Mouse (Mus musculus) yolk sac, embryonic 10.5 days (tissue): ENCODE data around the gene Prpf3.
"Not testable (repeated sequence)": the region's sequence is repeated elsewhere in the genome, so short reads cannot be mapped to it uniquely, and the experiment has no call there.

Source experiments
- DNase-seq: peaks from one replicate; pipeline ENCODE4 v3.0.0-alpha.2; 2017; ENCODE audit warnings: low spot score

Gene Prpf3

DNA sequence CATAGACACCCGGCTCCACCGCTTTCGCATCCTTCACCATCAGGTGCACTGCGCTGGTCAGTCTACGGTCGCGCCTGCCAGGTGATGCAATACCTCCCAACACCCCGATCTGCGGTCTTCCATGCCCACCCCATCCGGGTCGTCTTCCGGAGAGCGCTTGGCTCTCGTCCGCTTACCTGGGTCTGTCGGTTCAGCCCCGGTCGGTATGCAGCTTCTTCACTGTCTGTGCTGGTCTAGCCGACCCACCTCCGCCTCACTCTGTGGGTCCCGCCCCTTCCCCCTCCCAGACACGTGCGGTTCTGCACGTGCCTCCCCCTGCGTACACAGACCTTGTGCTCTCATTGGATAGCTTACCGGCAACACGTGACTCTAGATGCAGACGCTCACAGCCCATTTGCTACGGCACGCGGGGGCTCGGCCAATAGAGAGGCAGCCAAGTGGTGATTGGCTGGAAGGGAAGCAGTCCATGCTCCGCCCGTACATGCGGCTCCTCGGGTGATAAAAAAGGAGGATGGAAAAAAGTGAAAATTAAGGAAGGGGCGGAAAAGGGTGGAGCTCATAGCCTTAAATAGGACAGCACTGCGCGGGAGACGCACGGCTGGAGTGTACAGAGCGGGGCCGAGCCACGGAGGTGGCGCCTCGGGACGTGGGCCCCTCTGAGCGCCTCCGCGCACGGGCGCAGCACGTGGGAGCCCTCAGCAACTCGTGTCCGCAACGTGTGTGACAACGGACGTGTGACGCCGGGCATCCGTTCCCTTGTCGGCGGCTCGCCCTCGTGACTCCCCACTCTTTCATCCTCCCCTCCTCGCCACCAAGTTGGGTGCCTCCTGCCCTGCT, 26.5 kb upstream of the Prpf3 start, which contains the start of gene Ciart:
TSS of gene Ciart (minus strand) at position 273 of the 837 bp plus-strand sequence.
- DNase-seq, result peak; percentile 96

DNA sequence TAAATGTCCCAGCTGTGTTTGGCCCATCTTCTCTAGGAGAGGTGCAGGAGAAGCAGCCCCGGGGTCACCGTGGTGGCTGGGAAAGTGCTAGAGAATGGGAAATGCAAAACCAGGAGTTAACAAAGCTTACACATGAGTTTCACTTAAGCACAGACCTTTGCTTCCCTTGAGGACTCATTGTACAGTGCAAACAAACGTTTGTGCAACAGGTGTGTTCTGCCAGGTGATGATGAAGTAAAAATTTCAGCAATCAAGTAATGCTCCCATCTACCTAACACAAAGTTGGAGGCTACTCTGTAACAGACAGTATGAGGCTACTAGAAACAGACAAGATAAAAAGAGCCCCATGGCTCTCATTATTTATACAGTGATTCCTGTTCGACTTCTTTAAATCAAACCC, 23.4 kb upstream of the Prpf3 start:
- DNase-seq, result no peak

DNA sequence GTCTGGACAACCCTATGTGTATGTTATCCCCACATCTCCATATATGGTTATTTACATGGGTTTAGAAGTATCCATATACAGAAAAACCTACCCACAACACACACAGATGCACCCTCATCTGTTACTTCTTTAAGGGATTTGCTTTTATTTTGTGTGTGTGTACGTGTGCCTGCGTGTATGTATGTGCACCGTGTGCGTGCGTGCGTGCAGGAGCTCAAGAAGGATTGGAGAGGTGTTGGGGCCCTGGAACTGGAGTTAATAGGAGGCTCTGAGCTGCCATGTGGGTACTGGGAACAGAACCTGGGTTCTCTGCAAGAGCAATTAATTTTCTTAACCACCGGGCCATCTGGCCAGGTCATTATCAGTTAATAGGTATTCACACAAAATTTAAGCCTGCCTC, 16.4 kb upstream of the Prpf3 start:
- DNase-seq, result no peak

DNA sequence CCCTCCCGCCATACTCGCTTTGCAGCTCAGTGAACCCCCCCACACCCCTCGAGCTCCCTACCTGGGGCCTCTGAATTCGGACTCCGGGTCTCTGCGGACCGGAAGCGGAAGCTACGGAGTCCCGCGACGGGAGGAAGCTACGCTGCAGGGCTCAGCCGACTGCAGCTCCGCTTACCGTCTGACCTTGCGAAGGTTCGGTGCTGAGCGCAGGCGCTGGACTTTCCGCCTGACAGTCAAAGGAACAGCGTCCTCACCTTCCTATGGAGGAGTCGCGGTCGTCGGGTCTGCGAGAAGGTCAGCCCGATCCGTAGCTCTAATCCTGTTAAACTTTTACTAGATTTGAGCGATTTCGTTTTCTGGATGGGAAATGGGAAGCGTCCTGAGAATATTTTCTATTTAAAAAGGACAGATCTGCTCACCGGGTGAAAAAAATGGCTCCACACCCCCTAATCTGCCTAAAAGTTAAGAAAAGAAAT, 15.7 kb upstream of the Prpf3 start, which contains the start of gene Mrps21:
TSS of gene Mrps21 (minus strand) at position 128 of the 476 bp plus-strand sequence.
- DNase-seq, result peak; percentile 90

DNA sequence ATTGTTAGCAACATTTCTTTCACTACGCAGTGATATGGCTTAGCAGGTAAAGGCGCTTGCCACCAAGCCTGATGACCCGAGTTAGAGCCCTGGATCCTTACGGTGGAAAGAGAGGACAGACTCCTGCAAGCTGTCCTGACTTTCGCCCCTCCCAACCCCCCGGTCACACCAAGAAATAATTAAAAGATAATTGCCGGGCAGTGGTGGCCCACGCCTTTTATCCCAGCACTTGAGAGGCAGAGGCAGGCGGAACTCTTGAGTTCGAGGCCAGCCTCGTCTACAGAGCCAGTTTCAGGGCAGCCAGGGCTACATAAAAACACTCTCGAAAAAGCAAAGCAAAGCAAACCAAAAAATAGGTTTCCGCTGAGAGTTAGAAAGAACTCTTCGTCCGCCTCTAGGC, 15.3 kb upstream of the Prpf3 start:
- no peak for DNase-seq

DNA sequence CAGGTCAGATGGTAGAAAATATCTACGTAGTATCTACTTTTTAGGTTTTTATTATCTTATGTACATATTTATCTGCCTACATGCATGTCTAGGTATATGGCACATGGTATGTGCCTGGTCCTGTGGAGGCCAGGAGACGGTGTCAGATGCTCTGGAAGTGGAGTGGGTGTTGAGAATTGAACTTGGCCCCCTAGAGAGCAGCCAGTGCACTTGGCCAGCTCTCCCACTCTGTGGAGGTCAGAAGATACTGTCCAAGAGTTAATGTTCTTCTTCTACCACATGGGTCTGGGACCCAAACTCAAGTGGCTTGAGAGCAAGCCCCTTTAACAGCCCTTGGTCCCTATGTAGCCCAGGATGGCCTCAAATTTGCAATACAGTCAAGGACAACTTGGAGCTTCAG, 11.7 kb upstream of the Prpf3 start:
- DNase-seq, result no peak

DNA sequence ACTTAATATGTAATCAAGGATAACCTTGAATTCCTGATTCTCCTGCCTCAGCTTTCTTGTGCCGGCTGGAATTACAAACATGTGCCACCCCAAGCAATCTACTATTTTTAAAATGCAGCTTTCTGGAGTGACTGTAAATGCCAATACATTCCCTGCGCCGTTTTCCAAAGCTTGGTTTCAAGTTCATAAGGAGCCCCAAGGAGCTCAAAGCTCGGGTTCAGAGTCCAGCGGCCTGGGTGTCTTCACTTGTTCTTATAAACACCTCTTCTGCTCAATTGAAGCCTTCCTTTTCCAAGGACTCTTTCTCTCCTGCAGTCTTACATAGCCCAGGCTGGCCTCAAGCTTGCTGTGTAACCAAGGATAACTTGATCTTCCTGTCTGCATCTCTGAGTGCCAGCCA, 10.4 kb upstream of the Prpf3 start:
- DNase-seq, result no peak

DNA sequence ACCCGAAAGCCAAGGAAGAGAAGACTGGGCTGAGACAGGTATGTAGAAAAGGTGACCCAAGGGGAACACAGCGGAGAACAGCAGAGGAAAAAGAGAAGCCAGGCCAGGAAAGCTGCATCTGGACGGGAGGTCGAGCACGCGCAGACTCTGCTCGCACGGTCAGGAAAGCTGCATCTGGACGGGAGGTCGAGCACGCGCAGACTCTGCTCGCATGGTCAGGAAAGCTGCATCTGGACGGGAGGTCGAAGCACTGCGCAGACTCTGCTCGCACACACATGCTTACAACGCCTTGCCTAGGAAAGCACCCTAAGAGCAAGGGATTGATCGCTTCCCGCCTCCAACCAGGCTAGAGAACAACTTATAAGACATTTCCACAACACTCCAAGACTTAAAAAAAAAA, 9.9 kb upstream of the Prpf3 start:
- no peak for DNase-seq

DNA sequence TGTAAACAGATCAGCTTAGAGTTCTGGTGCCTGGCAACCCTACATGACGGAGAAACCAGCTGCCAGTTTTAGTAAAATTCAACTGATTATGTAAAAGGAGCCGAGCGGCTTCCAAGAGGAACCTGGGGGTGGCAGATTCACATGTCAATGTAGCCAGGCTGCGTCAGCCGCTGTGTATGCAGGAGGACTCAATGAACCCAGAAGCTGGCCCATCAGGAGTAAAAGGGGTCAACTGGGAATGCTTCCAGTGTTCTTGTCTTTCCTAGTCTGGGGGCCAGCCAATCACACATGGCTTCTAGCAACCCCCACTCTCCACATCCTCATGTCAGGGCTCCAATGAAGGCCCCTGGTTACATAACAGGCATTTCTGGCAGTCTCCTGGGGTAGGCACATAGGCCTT, 9.4 kb upstream of the Prpf3 start:
- no peak for DNase-seq

DNA sequence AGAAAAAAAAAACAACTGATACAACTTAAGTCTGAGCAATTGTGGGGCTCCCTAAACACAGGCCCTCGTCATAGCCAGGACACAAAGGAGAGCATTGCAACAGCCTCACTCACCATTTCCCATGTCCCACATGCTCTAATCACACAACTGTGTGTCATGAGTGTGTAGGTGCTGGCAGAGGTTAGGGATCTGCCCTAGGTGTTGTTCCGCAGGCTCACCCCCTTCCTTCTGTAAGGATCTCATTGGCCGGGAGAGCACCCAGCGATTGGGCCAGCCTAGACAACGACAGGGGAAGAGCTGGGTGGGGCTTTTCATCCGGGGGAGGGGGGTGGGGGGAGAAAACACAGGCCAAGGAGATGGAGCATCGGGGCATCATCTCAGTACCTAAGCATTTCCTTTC, 7.9 kb upstream of the Prpf3 start:
- no peak for DNase-seq

DNA sequence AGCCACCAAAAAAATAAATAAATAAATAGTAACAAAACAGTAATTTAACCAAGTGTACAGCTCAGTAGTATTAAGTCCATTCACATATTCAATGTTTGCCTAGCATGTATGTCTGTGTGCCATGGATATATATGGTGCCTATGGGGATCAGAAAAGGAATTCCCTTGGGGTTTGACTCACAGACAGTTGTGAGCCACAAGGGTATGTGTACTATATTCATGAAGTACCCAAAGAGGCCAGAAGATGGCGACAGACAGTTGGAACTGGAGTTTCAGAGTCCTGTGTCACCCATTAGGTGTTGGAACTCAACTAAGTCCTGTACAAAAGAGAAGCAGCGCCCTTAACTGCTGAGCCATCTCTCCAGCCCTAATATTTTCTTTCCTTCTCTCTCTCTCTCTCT, 6.1 kb upstream of the Prpf3 start:
- peak; percentile 50 for DNase-seq

DNA sequence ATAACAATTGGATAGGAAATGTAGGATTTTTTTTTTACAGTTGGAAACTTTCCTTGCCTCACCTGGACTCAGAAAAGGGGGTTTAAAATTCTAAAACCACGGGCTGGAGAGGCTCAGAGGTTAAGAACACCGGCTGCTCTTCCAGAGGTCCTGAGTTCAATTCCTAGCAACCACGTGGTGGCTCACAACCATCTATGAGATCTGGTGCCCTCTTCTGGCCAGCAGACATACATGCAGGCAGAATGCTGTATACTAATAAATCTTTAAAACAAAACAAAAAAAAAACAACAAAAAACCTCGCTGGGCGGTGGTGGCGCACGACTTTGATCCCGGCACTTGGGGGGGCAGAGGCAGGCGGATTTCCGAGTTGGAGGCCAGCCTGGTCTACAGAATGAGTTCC, 5.5 kb upstream of the Prpf3 start:
- no peak for DNase-seq

DNA sequence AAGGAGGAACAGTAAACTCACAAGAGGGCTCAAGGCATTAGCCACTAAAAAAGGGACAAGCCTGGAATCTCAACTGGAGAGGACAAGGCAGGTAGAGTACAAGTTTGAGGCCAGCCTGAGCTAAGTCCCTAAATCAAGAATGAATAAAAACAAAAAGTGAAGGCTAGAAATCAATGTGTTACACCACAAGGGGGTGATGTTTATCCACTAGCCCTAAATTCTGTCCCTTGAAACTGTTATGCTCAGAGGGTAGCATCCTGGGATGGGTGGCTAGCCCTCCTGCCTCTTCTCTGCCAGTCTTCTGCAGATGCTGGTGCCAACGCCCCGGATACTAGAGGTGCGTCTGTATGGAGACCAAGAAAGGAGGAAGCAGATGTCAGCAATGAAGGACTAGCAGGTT, 4.6 kb upstream of the Prpf3 start:
- DNase-seq, result no peak

DNA sequence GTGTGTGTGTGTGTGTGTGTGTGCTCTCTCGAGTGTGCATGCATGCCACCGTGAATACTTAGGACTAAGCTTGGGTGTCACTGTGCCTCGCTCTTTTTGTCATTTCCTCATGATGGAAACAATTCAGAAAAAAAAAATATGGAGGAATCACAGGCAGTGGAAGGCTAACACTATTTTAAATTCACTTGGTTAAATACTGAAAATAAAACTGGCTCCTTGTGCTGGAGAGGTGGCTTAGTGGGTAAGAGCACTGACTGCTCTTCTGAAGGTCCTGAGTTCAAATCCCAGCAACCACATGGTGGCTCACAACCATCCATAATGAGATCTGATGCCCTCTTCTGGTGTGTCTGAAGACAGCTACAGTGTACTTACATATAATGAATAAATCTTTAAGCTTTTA, 2.6 kb upstream of the Prpf3 start:
- DNase-seq, result not testable (repeated sequence)

DNA sequence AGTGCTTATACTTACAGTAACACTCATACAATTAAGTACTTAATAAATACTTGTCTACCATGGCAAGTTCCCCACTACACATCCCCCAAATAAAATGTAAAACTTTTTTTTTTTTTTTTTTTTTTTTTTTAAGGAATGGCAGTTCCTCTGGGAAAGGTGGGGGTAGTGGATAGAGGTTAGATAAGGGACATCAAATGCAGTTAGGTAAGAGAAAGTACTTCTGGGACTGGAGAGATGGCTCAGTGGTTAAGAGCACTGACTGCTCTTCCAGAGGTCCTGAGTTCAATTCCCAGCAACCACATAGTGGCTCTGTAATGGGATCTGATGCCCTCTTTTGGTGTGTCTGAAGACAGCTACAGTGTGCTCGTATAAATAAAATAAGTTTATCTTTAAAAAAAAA, 1.4 kb upstream of the Prpf3 start:
- DNase-seq, result not testable (repeated sequence)

DNA sequence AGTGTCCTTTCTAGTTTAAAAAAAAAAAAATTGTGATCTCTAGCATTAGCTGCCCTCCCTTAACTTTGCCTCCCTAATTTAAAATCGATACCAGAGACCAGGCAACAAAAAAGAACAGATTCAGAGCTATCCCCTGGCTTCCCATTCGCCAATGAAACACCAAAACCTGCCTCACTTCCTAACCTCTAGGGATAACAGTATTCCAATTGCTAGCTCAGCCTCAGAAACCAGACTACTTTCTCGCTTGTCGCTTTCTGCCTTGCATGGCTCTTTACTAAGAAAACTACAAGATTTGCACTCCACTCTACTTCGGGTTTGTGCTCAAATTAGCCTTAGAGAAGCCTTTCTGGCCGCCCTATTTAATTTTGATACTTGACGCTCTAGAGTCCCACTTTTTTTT, 430 bp upstream of the Prpf3 start:
- DNase-seq, result no peak

DNA sequence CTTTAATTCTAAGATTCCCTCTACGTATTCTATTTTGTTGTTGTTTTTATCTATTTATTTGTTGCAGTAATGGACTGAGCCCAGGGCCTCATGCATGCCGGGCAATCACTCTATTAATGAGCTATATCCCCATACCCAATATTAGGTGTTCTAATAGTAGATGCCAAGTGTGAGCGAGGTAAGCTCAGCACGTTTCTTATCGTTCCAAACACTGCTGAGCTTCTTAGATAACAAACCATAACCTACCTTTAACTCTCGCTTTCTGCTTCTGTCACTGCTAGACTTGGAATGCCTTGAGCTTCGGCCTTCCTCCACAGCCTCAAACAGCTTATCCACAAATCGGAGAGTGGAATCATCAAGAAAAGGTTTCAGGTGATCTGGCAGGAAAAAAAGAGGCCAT, 4.4 kb downstream of the Prpf3 start:
- DNase-seq, result no peak

DNA sequence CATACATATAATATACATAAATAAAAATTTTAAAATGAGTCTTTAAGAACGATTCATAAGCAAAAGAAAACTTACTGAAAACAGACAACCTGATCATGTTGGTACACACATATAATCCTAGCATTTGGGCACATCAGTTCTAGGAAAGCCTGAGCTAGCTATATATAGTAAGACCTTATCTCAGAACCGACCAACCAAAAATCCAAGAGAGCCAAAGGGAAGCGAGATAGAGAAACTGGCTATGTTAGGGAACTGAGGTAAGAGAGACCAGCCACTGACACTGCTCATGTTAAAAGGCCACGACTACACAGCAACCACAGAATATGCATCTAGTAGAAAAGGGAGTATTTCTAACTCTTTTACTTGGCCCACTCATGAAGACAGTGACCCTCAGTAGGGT, 5.1 kb downstream of the Prpf3 start:
- DNase-seq, result no peak

DNA sequence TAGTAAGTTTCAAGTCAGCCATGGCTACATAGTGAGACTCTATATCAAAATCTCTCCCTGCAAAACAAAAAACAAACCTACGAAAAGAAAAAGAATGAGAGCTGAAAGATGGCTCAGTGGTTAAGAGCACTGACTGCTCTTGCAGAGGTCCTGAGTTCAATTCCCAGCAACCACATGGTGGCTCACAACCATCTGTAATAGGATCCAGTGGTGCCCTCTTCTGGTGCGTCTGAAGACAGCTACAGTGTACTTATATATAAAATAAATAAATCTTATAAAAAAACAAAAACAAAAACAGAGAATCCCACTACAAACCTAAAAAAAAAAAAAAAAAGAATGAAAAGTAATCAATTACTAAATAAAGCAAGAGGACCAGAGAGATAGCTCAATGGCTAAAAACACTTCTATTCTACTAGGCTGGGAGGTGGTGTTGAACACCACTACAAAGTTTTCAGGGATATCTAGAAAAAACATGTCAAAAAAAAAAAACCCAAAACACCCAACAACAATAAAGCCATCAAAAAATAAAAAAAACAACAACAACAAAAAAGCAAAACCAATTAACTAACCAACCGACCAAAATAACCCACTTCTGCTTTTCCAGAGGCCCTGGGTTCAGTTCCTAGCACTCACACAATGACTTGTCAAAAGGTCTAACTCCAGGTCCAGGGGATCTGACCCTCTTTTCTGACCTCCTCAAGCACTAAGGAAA, 13.0 kb downstream of the Prpf3 start:
- no peak for DNase-seq

DNA sequence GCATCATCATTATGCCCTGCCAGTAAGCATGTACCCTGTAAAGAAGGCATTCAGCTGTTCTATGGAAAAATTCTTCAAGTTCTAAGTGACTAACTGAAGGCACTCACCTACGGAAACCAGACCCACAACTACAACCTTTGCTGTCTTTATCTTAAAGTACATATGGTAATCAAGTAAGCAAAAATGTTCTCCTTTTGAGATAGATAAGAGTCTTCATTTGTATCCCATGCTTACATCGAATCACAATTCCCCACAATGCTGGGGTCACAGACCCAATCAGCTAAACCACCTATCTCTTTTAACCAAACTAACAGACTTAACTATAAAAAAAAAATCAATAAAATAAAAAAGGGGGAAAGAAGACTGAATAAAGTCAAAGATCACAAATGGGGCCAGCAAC, 16.4 kb downstream of the Prpf3 start:
- DNase-seq, result no peak

DNA sequence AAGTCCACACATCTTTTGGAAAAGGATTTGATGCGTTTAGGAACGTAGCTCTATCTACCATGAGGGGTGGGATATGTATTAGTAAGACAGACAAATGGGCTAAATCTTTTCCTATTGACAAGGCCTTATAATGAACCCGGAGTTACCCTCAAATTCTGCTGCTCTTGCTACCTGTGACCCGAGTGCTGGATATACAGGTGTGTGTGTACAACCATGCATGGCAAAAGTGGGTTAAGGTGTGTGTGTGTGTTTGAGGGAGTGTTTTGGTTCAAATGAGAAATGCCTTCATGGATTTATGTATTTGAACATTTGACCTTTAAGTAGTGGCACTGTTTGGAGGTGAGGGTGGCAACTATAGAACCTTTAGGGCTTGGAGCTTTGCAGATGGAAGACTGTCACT, 26.6 kb downstream of the Prpf3 start:
- DNase-seq, result no peak

DNA sequence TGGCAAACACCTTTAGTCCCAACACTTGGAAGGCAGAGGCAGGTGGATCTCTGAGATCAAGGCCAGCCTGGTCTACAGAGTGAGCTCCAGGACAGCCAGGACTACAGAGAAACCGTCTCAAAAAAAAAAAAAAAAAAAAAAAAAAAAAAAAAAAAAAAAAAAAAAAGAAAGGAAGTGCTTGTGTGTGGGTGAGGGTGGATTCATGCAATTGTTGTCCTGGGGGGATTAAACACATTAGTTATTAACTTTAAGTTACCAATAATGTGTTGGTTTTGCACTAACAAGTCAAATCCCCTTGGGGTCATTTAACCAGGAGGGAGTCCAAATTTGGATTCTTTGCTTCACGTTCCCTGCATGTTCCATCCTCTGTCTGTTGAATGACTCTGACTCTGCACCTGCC, 29.4 kb downstream of the Prpf3 start:
- no peak for DNase-seq
